Comparison of ENCODE assay signal across 8 mouse cellular contexts in genomic region chr16:96376342-96376741, GRCm38 (mm10).
A peak's percentile ranks its signal among the peaks of the same experiment; 100 is the strongest.
DNase-seq lines count a peak whose midpoint lies in the region.

No protein-coding gene starts in this region.

- peak; percentile 19 to 44 for DNase-seq in left cerebral cortex, postnatal 14 days (ENCODE audit: low spot score in 2 of 2)
- DNase-seq in left cerebral cortex, adult 8-10 months (ENCODE audit: low spot score in 2 of 2), result no peak
- peak; percentile 47 for DNase-seq in embryonic facial prominence, embryonic 10.5 days (ENCODE audit: low spot score)
- DNase-seq in kidney, postnatal 10 days, result peak; percentile 68
- peak; percentile 86 for DNase-seq in lung, postnatal 36 days
- no peak for DNase-seq in gastrocnemius, postnatal 14 days
- no peak for DNase-seq in left cerebral cortex, postnatal 4 days
- no peak for DNase-seq in adipocyte (ENCODE audit: low spot score)

- intact Hi-C loops in left cerebral cortex, postnatal 14 days (cut with DNase I), result no loop called here
- intact Hi-C loops in gastrocnemius, postnatal 14 days (cut with DNase I; ENCODE audit: low total_unique reads), result no loop called here
- intact Hi-C loops in left cerebral cortex, postnatal 4 days (cut with DNase I), result loop anchor here (10.0 kb wide), 1 partner anchor 68 kb away; the partner anchor contains the start of gene Itgb2l

- WGBS in embryonic facial prominence, embryonic 10.5 days, result 21% methylated on average over 7 of the region's 7 CpGs

- peaks cover 11% of the 10 kb centered on the region for H3K4me1 ChIP-seq in embryonic facial prominence, embryonic 10.5 days

- H3K9me3 ChIP-seq in embryonic facial prominence, embryonic 10.5 days, result no peaks in the 10 kb centered on the region

- H3K27ac ChIP-seq in embryonic facial prominence, embryonic 10.5 days (replicated peaks), result 0 out of 2 replicates have a peak overlapping the region, but pooled peaks have one; percentile 12

- H3K36me3 ChIP-seq in embryonic facial prominence, embryonic 10.5 days (replicated peaks), result no peaks in the 10 kb centered on the region

- no peaks in the 10 kb centered on the region for H3K27me3 ChIP-seq in embryonic facial prominence, embryonic 10.5 days (replicated peaks; ENCODE audit: low read depth, poor library complexity, severe bottlenecking)

- no peak overlapping the region for H3K4me3 ChIP-seq in embryonic facial prominence, embryonic 10.5 days

Comparison
In these comparisons a context has a peak if more than half of its experiments do, and no peak if none do; other contexts are left out.
1. DNase-seq: peak in left cerebral cortex, postnatal 14 days (2 of 2), embryonic facial prominence, embryonic 10.5 days (single experiment), kidney, postnatal 10 days (single experiment) and lung, postnatal 36 days (single experiment); none in left cerebral cortex, adult 8-10 months (0 of 2), gastrocnemius, postnatal 14 days (single experiment), left cerebral cortex, postnatal 4 days (single experiment) and adipocyte (single experiment).